Mouse (Mus musculus) small intestine, adult 2 months (tissue): ENCODE results near the gene Tex2. TPM values are rescaled to one million over a fixed set of nuclear protein-coding genes. Genes with fewer than 3 reads are reported as not detected.
"Not testable (repeated sequence)": the region's sequence is repeated elsewhere in the genome, so short reads cannot be mapped to it uniquely, and the experiment has no call there.

Experiments
- H3K27ac ChIP-seq: fragments of 200-500 bp; 2 replicates; pipeline ENCODE4 v1.5.1; 2012; ENCODE audit warnings: low read depth, low read length, control low read depth, inconsistent platforms; ENCODE audit not compliant: insufficient read depth
- H3K27me3 ChIP-seq: fragments of 200-500 bp; 2 replicates; pipeline ENCODE4 v1.6.1; 2012; ENCODE audit warnings: mild to moderate bottlenecking, moderate library complexity, low read length, inconsistent platforms; ENCODE audit not compliant: control insufficient read depth, insufficient read depth
- H3K36me3 ChIP-seq: fragments of 200-500 bp; 2 replicates; pipeline ENCODE4 v1.6.1; 2012; ENCODE audit warnings: mild to moderate bottlenecking, low read length, control low read depth, inconsistent platforms; ENCODE audit not compliant: control insufficient read depth, insufficient read depth
- H3K4me1 ChIP-seq: fragments of 200-500 bp; 2 replicates; pipeline ENCODE4 v1.6.1; 2012; ENCODE audit warnings: low read length, inconsistent platforms, mixed read lengths; ENCODE audit not compliant: control insufficient read depth, insufficient read depth, insufficient read length
- H3K4me3 ChIP-seq: fragments of 200-500 bp; 2 replicates; pipeline ENCODE4 v1.5.1; 2012; ENCODE audit warnings: low read depth, mild to moderate bottlenecking, control low read depth, inconsistent platforms, low read length, moderate library complexity
- CTCF ChIP-seq: fragments of 200-500 bp; IDR thresholded peaks from 2 replicates; pipeline ENCODE4 v1.5.1; 2012; ENCODE audit warnings: low read depth, mild to moderate bottlenecking, control low read depth, inconsistent platforms, low read length, moderate library complexity, mixed read lengths; ENCODE audit not compliant: insufficient replicate concordance, insufficient read length; ENCODE audit errors: extremely low read depth
- POLR2A ChIP-seq: fragments of 200-500 bp; IDR thresholded peaks from 2 replicates; pipeline ENCODE4 v1.6.1; 2012; ENCODE audit warnings: low read depth, mild to moderate bottlenecking, control low read depth, inconsistent platforms, low read length, moderate library complexity
- WGBS: fragments of 180-500 bp; shearing (Covaris S2); methylation state at CpG from one replicate; pipeline ENCODE4 v1.1.7; 2018; 5-methylcytosine and 5-hydroxymethylcytosine counted together
- polyA plus RNA-seq: library from polyadenylated mRNA; depleted of rRNA; stranded (reverse); fragments of >200 nt; gene quantifications from 2 replicates; pipeline ENCODE4 v1.2.3, GENCODE M21; 2012; rRNA removed

The Tex2 gene
- 7.9 and 9.7 TPM in 2 replicates for polyA plus RNA-seq

GRCm38 (mm10) chr11:106612961-106613637 is at the start of gene Tex2:
Gene Tex2 (minus strand): TSS chr11:106613423.
- TF ChIP-seq CTCF (no peak), POLR2A (no peak)
- 1% methylated on average over 44 of the region's 45 CpGs for WGBS

GRCm38 (mm10) chr11:106662634-106663407 is 49.6 kb upstream of the Tex2 start:
- TF ChIP-seq POLR2A: no peak
- TF ChIP-seq CTCF: no peak
- Histone ChIP-seq H3K4me3 (no peak overlapping the region), H3K27me3 (no peaks in the 10 kb centered on the region), H3K27ac (0 out of 2 replicates have a peak overlapping the region, but pooled peaks have one; percentile 18), H3K4me1 (peaks cover 22% of the 10 kb centered on the region), H3K36me3 (no peaks in the 10 kb centered on the region)
- 83% methylated on average over 10 of the region's 11 CpGs for WGBS

More at GRCm38 (mm10) chr11:106612961-106613637, at the start of gene Tex2:
- H3K4me1 ChIP-seq: peaks cover 11% of the 10 kb centered on the region
- H3K4me3 ChIP-seq: peak within 1 kb of the TSS; percentile 71
- no peaks in the 10 kb centered on the region for H3K27me3 ChIP-seq
- H3K27ac ChIP-seq: peak within 1 kb of the TSS; percentile 87
- no peaks in the 10 kb centered on the region for H3K36me3 ChIP-seq

GRCm38 (mm10) chr11:106660453-106661081 is 47.3 kb upstream of the Tex2 start:
- H3K4me1 ChIP-seq: peaks cover 18% of the 10 kb centered on the region
- H3K27ac ChIP-seq: peak overlapping the region; percentile 77
- H3K36me3 ChIP-seq: no peaks in the 10 kb centered on the region
- H3K27me3 ChIP-seq: no peaks in the 10 kb centered on the region
- no peak for TF ChIP-seq CTCF
- no peak for TF ChIP-seq POLR2A
- 83% methylated on average over 13 of the region's 13 CpGs for WGBS
- no peak overlapping the region for H3K4me3 ChIP-seq

GRCm38 (mm10) chr11:106659598-106660295 is 46.5 kb upstream of the Tex2 start:
- TF ChIP-seq POLR2A: no peak
- TF ChIP-seq CTCF: no peak
- WGBS: 43% methylated on average over 15 of the region's 15 CpGs
- Histone ChIP-seq H3K36me3 (no peaks in the 10 kb centered on the region), H3K4me1 (peaks cover 18% of the 10 kb centered on the region), H3K27me3 (no peaks in the 10 kb centered on the region), H3K27ac (peak overlapping the region; percentile 77), H3K4me3 (no peak overlapping the region)

- TF ChIP-seq POLR2A: no peak
- no peak for TF ChIP-seq CTCF
- peaks cover 16% of the 10 kb centered on the region for H3K4me1 ChIP-seq
- no peak overlapping the region for H3K4me3 ChIP-seq
- no peaks in the 10 kb centered on the region for H3K36me3 ChIP-seq
- WGBS: 11% methylated on average over 14 of the region's 14 CpGs
- peak overlapping the region; percentile 69 for H3K27ac ChIP-seq
- no peaks in the 10 kb centered on the region for H3K27me3 ChIP-seq
Observed at GRCm38 (mm10) chr11:106658051-106658880, 45.0 kb upstream of the Tex2 start.

GRCm38 (mm10) chr11:106656896-106657498 is 43.8 kb upstream of the Tex2 start:
- H3K4me1 ChIP-seq: peaks cover 16% of the 10 kb centered on the region
- H3K27me3 ChIP-seq, H3K36me3 ChIP-seq, H3K4me3 ChIP-seq, H3K27ac ChIP-seq: not testable (repeated sequence)
- WGBS: 69% methylated on average over 5 of the region's 5 CpGs
